Comparison of ENCODE assay signal across 8 mouse cellular contexts in the genomic region with DNA sequence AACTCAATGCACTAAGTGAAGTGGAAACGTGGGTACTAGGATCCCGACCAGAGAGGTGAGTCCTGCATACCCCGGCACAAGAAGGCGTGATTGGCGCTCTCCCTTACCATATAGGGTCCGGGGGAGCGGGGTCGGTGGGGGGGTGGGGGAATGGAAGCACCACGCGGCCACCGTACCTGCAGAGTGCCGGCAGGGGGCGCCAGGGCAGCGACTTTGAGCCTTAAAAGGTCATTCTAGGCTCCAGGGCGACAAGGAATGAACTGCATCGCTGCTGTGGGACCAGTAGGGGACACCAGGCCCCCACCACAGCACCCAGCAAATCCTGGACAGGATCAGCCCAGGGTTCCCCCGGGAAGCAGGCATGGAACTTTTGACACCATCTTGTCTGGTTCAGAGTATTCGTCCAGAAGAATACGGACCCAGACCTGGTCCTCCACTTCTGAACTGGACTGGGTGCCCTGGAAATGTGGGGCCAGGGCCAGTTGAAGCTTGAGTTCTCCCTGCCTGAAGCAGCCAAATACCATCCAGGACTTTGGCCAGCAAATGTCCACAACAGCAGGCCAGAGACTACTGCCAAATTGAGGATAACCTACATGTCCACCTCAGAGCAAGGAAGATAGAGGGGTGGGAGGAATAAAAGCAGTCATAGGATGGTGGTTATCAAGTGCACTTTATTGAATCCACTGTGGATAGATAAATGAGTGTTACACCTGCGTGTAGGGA. TPM values are rescaled to one million over a fixed set of nuclear protein-coding genes. Genes with fewer than 3 reads are reported as not detected.
A peak's percentile ranks its signal among the peaks of the same experiment; 100 is the strongest.
DNase-seq lines count a peak whose midpoint lies in the region; ATAC-seq and TF ChIP-seq lines count a peak whose summit lies in the region.

No protein-coding gene starts in this region.

- H3K4me2 ChIP-seq in hindbrain, postnatal 0 days (ENCODE audit: low read depth, low read length), result peak overlapping the region; percentile 36

- H3K27me3 ChIP-seq in hindbrain, postnatal 0 days (ENCODE audit: insufficient read depth, low read length), result no peaks in the 10 kb centered on the region

- no peak overlapping the region for H3K27ac ChIP-seq in hindbrain, postnatal 0 days

- H3K9ac ChIP-seq in hindbrain, postnatal 0 days (replicated peaks; ENCODE audit: low read length), result no peak overlapping the region

- H3K4me1 ChIP-seq in hindbrain, postnatal 0 days (ENCODE audit: insufficient read depth, low read length), result no peaks in the 10 kb centered on the region

- H3K36me3 ChIP-seq in hindbrain, postnatal 0 days (ENCODE audit: insufficient read depth, low read length), result no peaks in the 10 kb centered on the region

- WGBS in hindbrain, postnatal 0 days, result 8% methylated on average over 20 of the region's 20 CpGs

- ATAC-seq in hindbrain, postnatal 0 days, result peak; percentile 83
- peak; percentile 66 for ATAC-seq in megakaryocyte-erythroid progenitor cell, adult 5-6 weeks (replicated peaks; ENCODE audit: low FRiP score, low TSS enrichment, poor library complexity, severe bottlenecking)

- no peaks in the 10 kb centered on the region for H3K9me3 ChIP-seq in hindbrain, postnatal 0 days (ENCODE audit: low read length)

- peak; percentile 97 for DNase-seq in ZHBTc4 (ENCODE audit: low read depth, low spot score)
- DNase-seq in cerebellum, postnatal 25 days, result peak; percentile 49 to 79
- DNase-seq in gastrocnemius, adult 8-10 months (ENCODE audit: low spot score in 2 of 2), result peak; percentile 71 to 78
- peak; percentile 65 for DNase-seq in hindbrain, postnatal 0 days (ENCODE audit: low spot score)
- peak; percentile 32 to 35 for DNase-seq in left cerebral cortex, postnatal 25 days (ENCODE audit: low spot score in 2 of 2)
- peak; percentile 15 to 17 for DNase-seq in right cerebral cortex, postnatal 36 days (ENCODE audit: low spot score in 2 of 2)
- peak; percentile 76 to 89 for DNase-seq in urinary bladder, postnatal 4 days (ENCODE audit: low spot score in 2 of 2)

- H3K4me3 ChIP-seq in hindbrain, postnatal 0 days (ENCODE audit: low read length), result no peak overlapping the region

- peak; percentile 77 for TF ChIP-seq CTCF in hindbrain, postnatal 0 days (IDR thresholded peaks at IDR 0.05; ENCODE audit: low read depth)

- intact Hi-C loops in left cerebral cortex, postnatal 25 days (cut with DNase I), result loop anchor here (1.0 to 5.0 kb wide), 4 partner anchors 39 to 92 kb away; a partner anchor contains a TSS

RNA-seq across cellular contexts. Expression of a gene that starts 1.5 kb away (rescaled TPM):
- total RNA-seq in gastrocnemius, adult 8-10 months (2022), result 10 to 100 TPM; 20.8 to 38.8 (median 27.1) TPM
- 29.3 and 41.7 TPM in 2 replicates for total RNA-seq in hindbrain, postnatal 0 days (2014; rRNA removed)
- 92.8 and 93.3 TPM in 2 replicates for polyA plus RNA-seq in hindbrain, postnatal 0 days (2015; fragmentation: Nextera tagmentation; extraction: Ambion mirVana)
- total RNA-seq in left cerebral cortex, postnatal 25 days (2021), result 10 to 100 TPM in 1 of 2 experiments, 1 to 10 TPM in 1; 9.9 to 13.5 TPM
- total RNA-seq in megakaryocyte-erythroid progenitor cell, adult 5-6 weeks (2014; fragmentation: Nextera tagmentation), result 53.9 and 67.3 TPM in 2 replicates
- 54.1 and 55.3 TPM in 2 replicates for total RNA-seq in megakaryocyte-erythroid progenitor cell, adult 5-6 weeks (2017)

RNA-seq across cellular contexts. Expression of a gene that starts 8.6 kb away (rescaled TPM):
- total RNA-seq in gastrocnemius, adult 8-10 months (2022), result not detected
- 0.37 and 0.50 TPM in 2 replicates for total RNA-seq in hindbrain, postnatal 0 days (2014; rRNA removed)
- polyA plus RNA-seq in hindbrain, postnatal 0 days (2015; fragmentation: Nextera tagmentation; extraction: Ambion mirVana), result 0.67 and 0.69 TPM in 2 replicates
- not detected for total RNA-seq in left cerebral cortex, postnatal 25 days (2021)
- not detected in 2 replicates for total RNA-seq in megakaryocyte-erythroid progenitor cell, adult 5-6 weeks (2014; fragmentation: Nextera tagmentation)
- 25.3 TPM in 1 of 2 replicates, not detected in the other for total RNA-seq in megakaryocyte-erythroid progenitor cell, adult 5-6 weeks (2017)

RNA-seq across cellular contexts. Expression of a gene that starts 19.8 kb away (rescaled TPM):
- not detected for total RNA-seq in gastrocnemius, adult 8-10 months (2022)
- total RNA-seq in hindbrain, postnatal 0 days (2014; rRNA removed), result not detected in 2 replicates
- polyA plus RNA-seq in hindbrain, postnatal 0 days (2015; fragmentation: Nextera tagmentation; extraction: Ambion mirVana), result not detected in 2 replicates
- total RNA-seq in left cerebral cortex, postnatal 25 days (2021), result not detected
- total RNA-seq in megakaryocyte-erythroid progenitor cell, adult 5-6 weeks (2014; fragmentation: Nextera tagmentation), result not detected in 2 replicates
- total RNA-seq in megakaryocyte-erythroid progenitor cell, adult 5-6 weeks (2017), result not detected in 2 replicates

RNA-seq across cellular contexts. Expression of a gene that starts 42.1 kb away (rescaled TPM):
- total RNA-seq in gastrocnemius, adult 8-10 months (2022), result under 1 TPM; 0.34 to 0.99 (median 0.77) TPM
- 16.5 and 39.5 TPM in 2 replicates for total RNA-seq in hindbrain, postnatal 0 days (2014; rRNA removed)
- 22.4 and 24.0 TPM in 2 replicates for polyA plus RNA-seq in hindbrain, postnatal 0 days (2015; fragmentation: Nextera tagmentation; extraction: Ambion mirVana)
- total RNA-seq in left cerebral cortex, postnatal 25 days (2021), result 1 to 10 TPM; 1.7 to 2.9 TPM
- total RNA-seq in megakaryocyte-erythroid progenitor cell, adult 5-6 weeks (2014; fragmentation: Nextera tagmentation), result 37.2 and 54.3 TPM in 2 replicates
- total RNA-seq in megakaryocyte-erythroid progenitor cell, adult 5-6 weeks (2017), result 20.9 and 50.8 TPM in 2 replicates

RNA-seq across cellular contexts. Expression of a gene that starts 51.8 kb away (rescaled TPM):
- under 1 TPM in 2 of 4 experiments, not detected in 2; 0.20 to 0.59 TPM for total RNA-seq in gastrocnemius, adult 8-10 months (2022)
- total RNA-seq in hindbrain, postnatal 0 days (2014; rRNA removed), result 115 and 124 TPM in 2 replicates
- polyA plus RNA-seq in hindbrain, postnatal 0 days (2015; fragmentation: Nextera tagmentation; extraction: Ambion mirVana), result 41.8 and 46.2 TPM in 2 replicates
- 10 to 100 TPM; 79.6 to 84.3 TPM for total RNA-seq in left cerebral cortex, postnatal 25 days (2021)
- total RNA-seq in megakaryocyte-erythroid progenitor cell, adult 5-6 weeks (2014; fragmentation: Nextera tagmentation), result 0.20 and 0.70 TPM in 2 replicates
- not detected in 2 replicates for total RNA-seq in megakaryocyte-erythroid progenitor cell, adult 5-6 weeks (2017)

Comparison
In these comparisons a context has a peak if more than half of its experiments do, and no peak if none do; other contexts are left out.
1. DNase-seq: peak in every context shown above with its lines; median percentile 97 in ZHBTc4; 82 in urinary bladder, postnatal 4 days; 74 in gastrocnemius, adult 8-10 months; 65 in hindbrain, postnatal 0 days; 64 in cerebellum, postnatal 25 days; 34 in left cerebral cortex, postnatal 25 days; 16 in right cerebral cortex, postnatal 36 days.